Mouse (Mus musculus) hindbrain, embryonic 11.5 days (tissue): ENCODE measurements at regions not wholly inside any gene's neighbourhood (a gene's known extent, or its start where the extent isn't known, plus 50 kb on each side); places are given as distances from the start of the nearest gene placed in this dataset.

Experiments
- ATAC-seq: fragments of 200-750 bp; cut with Nextera tagmentation; 2 replicates; pipeline ENCODE4 v1.8.0; 2017; ENCODE audit warnings: mild to moderate bottlenecking, moderate TSS enrichment, moderate library complexity; ENCODE audit not compliant: low FRiP score
- DNase-seq: peaks from one replicate; pipeline ENCODE4 v3.0.0-alpha.2; 2015; ENCODE audit warnings: low spot score
- H3K27ac ChIP-seq: fragments of 300-500 bp; sonication (generic); 2 replicates; pipeline ENCODE4 v1.5.1; 2014; ENCODE audit warnings: mild to moderate bottlenecking, low read depth, low read length
- H3K27me3 ChIP-seq: fragments of 300-500 bp; sonication (generic); 2 replicates; pipeline ENCODE4 v1.6.1; 2014; ENCODE audit warnings: mild to moderate bottlenecking, low read length, moderate library complexity, mixed read lengths; ENCODE audit not compliant: control insufficient read depth, insufficient read depth
- H3K36me3 ChIP-seq: fragments of 300-500 bp; sonication (generic); 2 replicates; pipeline ENCODE4 v1.6.1; 2014; ENCODE audit warnings: mild to moderate bottlenecking, low read length, moderate library complexity, mixed read lengths; ENCODE audit not compliant: control insufficient read depth, insufficient read depth
- H3K4me1 ChIP-seq: fragments of 300-500 bp; sonication (generic); replicated peaks from 2 replicates; pipeline ENCODE4 v1.6.1; 2014; ENCODE audit warnings: low read length, mixed read lengths; ENCODE audit not compliant: control insufficient read depth, insufficient read depth
- H3K4me2 ChIP-seq: fragments of 300-500 bp; sonication (generic); replicated peaks from 2 replicates; pipeline ENCODE4 v1.6.1; 2014; ENCODE audit warnings: mild to moderate bottlenecking, low read depth, low read length
- H3K4me3 ChIP-seq: fragments of 300-500 bp; sonication (generic); 2 replicates; pipeline ENCODE4 v1.5.1; 2014; ENCODE audit warnings: low read depth, low read length
- H3K9ac ChIP-seq: fragments of 300-500 bp; sonication (generic); 2 replicates; pipeline ENCODE4 v1.6.1; 2014; ENCODE audit warnings: low read depth, low read length
- H3K9me3 ChIP-seq: fragments of 300-500 bp; sonication (generic); 2 replicates; pipeline ENCODE4 v1.6.1; 2016; ENCODE audit warnings: low read length; ENCODE audit not compliant: control insufficient read depth
- WGBS: fragments of 180-500 bp; shearing (Covaris S2); extraction: QIAGEN DNeasy Blood & Tissue Kit; methylation state at CpG from one replicate; pipeline ENCODE4 v1.1.7; 2014; 5-methylcytosine and 5-hydroxymethylcytosine counted together

DNA sequence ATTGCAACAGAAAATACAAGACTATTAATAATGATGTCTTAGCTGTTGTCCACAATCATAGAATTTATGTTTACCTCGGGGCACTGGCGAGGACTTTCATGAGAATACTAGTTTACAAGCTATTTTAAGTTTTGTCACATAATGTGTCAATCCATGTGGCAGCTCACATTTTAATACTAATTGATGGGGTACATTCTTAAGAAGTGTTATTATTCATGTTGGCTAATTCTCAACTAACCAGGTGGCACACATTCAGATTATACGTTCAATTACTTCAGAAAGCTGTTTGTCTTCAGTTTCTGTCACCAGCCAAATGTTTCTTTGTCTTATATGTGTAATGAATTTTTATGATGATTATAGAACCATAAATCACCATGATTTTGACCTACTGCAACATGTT, 870.2 kb upstream of the Celf2 start:
- ATAC-seq = no peak
- Histone ChIP-seq H3K9ac (no peak overlapping the region), H3K27ac (no peak overlapping the region), H3K4me1 (no peaks in the 10 kb centered on the region), H3K4me2 (no peak overlapping the region), H3K4me3 (no peak overlapping the region), H3K36me3 (no peaks in the 10 kb centered on the region), H3K9me3 (no peaks in the 10 kb centered on the region), H3K27me3 (no peaks in the 10 kb centered on the region)
- DNase-seq = no peak
- WGBS = 88% methylated on average over 3 of the region's 3 CpGs

DNA sequence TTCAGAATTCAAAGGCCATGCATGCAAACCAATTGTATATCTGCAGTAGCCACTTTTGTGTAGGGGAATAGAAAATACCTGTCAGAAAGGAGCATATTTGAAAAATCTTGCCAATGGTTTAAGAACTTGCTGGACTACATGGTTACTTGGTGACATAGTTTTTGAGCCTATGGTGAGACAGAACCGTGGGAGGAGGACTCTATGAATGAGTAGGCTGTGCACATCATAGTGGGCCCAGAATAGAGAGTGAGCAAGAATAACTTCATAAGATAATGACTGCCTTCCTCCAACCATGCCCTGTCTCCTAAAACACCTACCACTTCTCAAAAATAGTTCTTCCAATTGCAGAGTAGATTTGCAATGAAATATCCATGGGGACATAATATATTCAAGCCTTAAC, 838.5 kb upstream of the Celf2 start:
- Histone ChIP-seq H3K9me3 (no peaks in the 10 kb centered on the region), H3K27ac (no peak overlapping the region)
- 86% methylated on average over 1 of the region's 1 CpGs for WGBS

DNA sequence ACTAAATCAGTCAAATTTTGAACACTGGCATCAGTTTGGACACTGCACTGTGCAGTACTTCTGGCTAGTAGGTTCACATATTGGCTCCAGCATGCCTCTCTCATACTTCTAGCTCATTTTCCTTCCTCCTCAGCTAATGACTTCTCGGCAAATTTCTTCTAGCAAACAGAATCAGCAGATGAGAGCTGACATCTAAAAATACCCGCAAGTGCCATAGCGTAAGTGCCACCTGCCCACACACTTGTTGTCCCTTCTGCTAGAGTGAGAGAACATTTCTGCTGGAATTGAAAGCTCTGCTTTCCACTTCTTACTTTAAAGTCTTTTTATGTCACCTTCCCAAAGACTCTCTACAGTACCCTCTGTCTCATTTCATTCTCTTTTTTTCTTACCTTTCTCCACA, 835.4 kb upstream of the Celf2 start:
- Histone ChIP-seq H3K9ac (no peak overlapping the region), H3K27ac (no peak overlapping the region), H3K4me1 (no peaks in the 10 kb centered on the region), H3K36me3 (no peaks in the 10 kb centered on the region), H3K4me2 (no peak overlapping the region), H3K4me3 (no peak overlapping the region), H3K27me3 (no peaks in the 10 kb centered on the region), H3K9me3 (no peaks in the 10 kb centered on the region)
- DNase-seq (no peak), ATAC-seq (no peak)
- WGBS = 91% methylated on average over 3 of the region's 3 CpGs

More for the DNA sequence above, 838.5 kb upstream of the Celf2 start:
- no peaks in the 10 kb centered on the region for H3K4me1 ChIP-seq
- no peaks in the 10 kb centered on the region for H3K27me3 ChIP-seq
- H3K36me3 ChIP-seq = no peaks in the 10 kb centered on the region
- no peak overlapping the region for H3K4me2 ChIP-seq
- no peak overlapping the region for H3K4me3 ChIP-seq
- H3K9ac ChIP-seq = no peak overlapping the region
- DNase-seq (no peak), ATAC-seq (no peak)

DNA sequence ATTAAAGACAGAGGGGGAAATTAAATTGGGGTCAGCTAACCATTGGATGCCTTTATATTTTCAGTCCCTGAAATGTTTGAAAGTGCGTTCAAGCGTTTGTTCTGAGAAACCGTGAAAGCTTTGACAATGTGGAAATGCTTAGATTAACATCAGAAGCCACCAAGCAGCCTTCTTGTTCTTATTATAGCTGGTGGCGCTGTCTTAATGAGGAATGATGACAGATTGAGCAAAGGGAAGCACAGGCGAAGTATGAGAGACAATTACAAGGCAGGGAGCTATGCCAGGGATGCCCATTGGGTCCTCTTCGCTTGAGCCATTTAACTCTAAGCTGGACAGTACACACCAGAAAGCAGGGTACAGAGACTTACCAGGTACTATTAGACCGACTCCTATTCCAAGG, 828.9 kb upstream of the Celf2 start:
- no peak for ATAC-seq
- no peaks in the 10 kb centered on the region for H3K4me1 ChIP-seq
- no peaks in the 10 kb centered on the region for H3K9me3 ChIP-seq
- no peak overlapping the region for H3K9ac ChIP-seq
- WGBS = 79% methylated on average over 7 of the region's 7 CpGs
- no peak for DNase-seq
- H3K4me2 ChIP-seq = no peak overlapping the region
- H3K4me3 ChIP-seq = no peak overlapping the region
- no peaks in the 10 kb centered on the region for H3K27me3 ChIP-seq
- H3K36me3 ChIP-seq = no peaks in the 10 kb centered on the region
- H3K27ac ChIP-seq = no peak overlapping the region

DNA sequence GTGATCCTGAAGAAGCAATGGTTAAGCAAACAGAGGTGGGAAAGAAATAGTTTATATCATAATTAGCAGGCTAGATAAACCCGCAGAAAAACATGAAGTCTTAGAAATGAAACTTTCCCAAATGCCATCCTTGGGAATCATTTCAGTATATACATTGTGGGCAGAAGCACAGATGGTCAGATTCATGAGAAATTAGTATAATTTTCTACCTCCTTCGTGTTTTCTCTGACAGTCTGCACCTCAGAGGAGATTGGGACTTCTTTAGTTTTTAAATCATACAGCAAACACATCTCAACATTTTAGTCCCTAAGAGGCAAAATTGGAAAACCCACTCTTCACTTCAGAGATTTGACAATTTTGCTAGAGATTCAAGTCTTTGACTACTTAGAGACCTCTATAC, 786.6 kb upstream of the Celf2 start:
- no peak overlapping the region for H3K4me3 ChIP-seq
- no peak overlapping the region for H3K27ac ChIP-seq
- WGBS = 79% methylated on average over 2 of the region's 2 CpGs
- ATAC-seq (no peak), DNase-seq (no peak)
- H3K4me1 ChIP-seq = no peaks in the 10 kb centered on the region
- no peak overlapping the region for H3K4me2 ChIP-seq
- H3K27me3 ChIP-seq = no peaks in the 10 kb centered on the region
- no peaks in the 10 kb centered on the region for H3K36me3 ChIP-seq
- no peak overlapping the region for H3K9ac ChIP-seq
- no peaks in the 10 kb centered on the region for H3K9me3 ChIP-seq

DNA sequence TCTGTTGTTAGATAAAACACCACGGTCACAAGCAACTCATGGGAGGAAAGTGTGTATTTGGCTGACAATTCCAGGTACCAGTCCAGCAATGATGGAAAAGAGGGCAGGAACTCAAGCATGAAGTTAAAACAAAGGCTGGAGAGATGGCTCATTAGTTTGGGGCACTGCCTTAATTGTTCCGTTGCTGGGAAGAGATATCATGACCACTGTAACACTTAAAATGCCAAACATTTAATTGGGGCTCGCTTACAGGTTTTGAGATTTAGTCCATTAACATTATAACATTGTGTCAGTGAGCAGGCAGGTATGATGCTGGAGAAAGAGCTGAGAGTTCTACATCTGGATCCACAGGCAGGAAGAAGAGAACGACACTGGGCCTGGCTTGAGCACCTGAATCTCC, 782.0 kb upstream of the Celf2 start:
- no peak overlapping the region for H3K9ac ChIP-seq
- ATAC-seq (no peak), DNase-seq (no peak)
- no peaks in the 10 kb centered on the region for H3K36me3 ChIP-seq
- H3K27me3 ChIP-seq = no peaks in the 10 kb centered on the region
- no peak overlapping the region for H3K4me3 ChIP-seq
- no peak overlapping the region for H3K4me2 ChIP-seq
- H3K4me1 ChIP-seq = no peaks in the 10 kb centered on the region
- WGBS = 87% methylated on average over 4 of the region's 4 CpGs
- no peak overlapping the region for H3K27ac ChIP-seq
- no peaks in the 10 kb centered on the region for H3K9me3 ChIP-seq

DNA sequence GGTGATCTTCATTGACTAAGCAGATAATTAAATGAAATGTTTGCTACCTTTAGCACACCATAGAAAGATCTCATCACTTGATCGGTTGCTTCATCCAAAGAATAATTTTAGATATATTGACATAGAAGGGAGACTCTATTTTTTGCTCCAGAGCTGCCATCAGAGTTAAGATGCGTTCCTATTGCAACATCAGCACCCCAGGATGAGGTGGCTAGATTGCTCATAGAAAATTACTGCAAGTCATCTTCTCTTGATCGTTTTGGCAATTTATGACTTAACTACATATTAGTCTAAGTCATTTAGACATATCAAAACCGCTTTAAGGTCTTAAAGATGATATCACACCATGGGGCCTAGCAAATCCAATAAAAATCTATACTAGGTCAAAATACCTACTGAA, 778.0 kb upstream of the Celf2 start:
- H3K36me3 ChIP-seq = no peaks in the 10 kb centered on the region
- H3K27me3 ChIP-seq = no peaks in the 10 kb centered on the region
- no peak overlapping the region for H3K4me3 ChIP-seq
- H3K4me2 ChIP-seq = no peak overlapping the region
- no peaks in the 10 kb centered on the region for H3K4me1 ChIP-seq
- DNase-seq (no peak), ATAC-seq (no peak)
- H3K9ac ChIP-seq = no peak overlapping the region
- H3K27ac ChIP-seq = no peak overlapping the region
- WGBS = 89% methylated on average over 4 of the region's 4 CpGs
- H3K9me3 ChIP-seq = no peaks in the 10 kb centered on the region

DNA sequence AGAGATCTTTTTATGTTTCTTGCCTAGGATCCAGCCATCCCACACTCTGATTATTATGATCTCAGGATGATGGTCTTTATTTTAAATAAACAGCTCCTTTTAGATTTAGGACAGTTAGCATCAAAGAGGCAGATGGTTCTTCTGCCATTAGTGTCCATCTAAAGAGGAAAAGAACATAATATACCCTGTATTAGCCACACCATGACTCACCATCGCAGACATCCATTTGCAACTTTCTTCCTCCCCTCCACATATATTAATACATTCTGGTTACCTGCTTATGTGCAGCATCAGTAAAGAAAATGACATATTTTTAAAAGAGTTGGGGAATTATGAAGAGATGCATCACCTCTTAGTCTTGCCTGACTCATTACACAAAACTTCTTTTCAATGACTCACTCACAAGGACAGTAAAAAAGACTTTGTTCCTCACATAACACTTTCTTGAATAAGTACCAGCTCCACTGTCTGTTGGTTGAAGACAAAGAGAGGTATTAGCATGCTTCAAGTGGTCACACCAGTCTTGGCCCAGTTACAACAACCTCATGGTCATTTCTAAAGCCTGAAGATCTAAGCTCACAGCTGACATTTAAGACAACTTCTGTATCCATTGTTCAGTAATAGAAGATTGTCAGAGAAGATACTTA, 766.9 kb upstream of the Celf2 start:
- Histone ChIP-seq H3K4me3 (no peak overlapping the region), H3K9ac (no peak overlapping the region), H3K4me2 (no peak overlapping the region), H3K9me3 (no peaks in the 10 kb centered on the region), H3K36me3 (no peaks in the 10 kb centered on the region), H3K27ac (no peak overlapping the region), H3K27me3 (no peaks in the 10 kb centered on the region), H3K4me1 (no peaks in the 10 kb centered on the region)
- DNase-seq (no peak), ATAC-seq (no peak)
- 90% methylated on average over 1 of the region's 1 CpGs for whole genome bisulfite sequencing
